Mouse (Mus musculus): ENCODE measurements around the gene Gm28374.

Gene Gm28374

GRCm38 (mm10) chr19:6084478-6085248, 2.6 kb upstream of the Gm28374 start, which contains the start of the genes Zfpl1 and Cdca5:
Gene Zfpl1, minus strand, starts transcription at chr19:6084956.
Gene Cdca5, plus strand, starts transcription at chr19:6084983.
- peak; percentile 96 for DNase-seq

GRCm38 (mm10) chr19:6079983-6080480, 2.0 kb downstream of the Gm28374 start, which contains the start of gene Tmem262:
Gene Tmem262, plus strand, starts transcription at chr19:6080033.
- no peak for DNase-seq

DNA sequence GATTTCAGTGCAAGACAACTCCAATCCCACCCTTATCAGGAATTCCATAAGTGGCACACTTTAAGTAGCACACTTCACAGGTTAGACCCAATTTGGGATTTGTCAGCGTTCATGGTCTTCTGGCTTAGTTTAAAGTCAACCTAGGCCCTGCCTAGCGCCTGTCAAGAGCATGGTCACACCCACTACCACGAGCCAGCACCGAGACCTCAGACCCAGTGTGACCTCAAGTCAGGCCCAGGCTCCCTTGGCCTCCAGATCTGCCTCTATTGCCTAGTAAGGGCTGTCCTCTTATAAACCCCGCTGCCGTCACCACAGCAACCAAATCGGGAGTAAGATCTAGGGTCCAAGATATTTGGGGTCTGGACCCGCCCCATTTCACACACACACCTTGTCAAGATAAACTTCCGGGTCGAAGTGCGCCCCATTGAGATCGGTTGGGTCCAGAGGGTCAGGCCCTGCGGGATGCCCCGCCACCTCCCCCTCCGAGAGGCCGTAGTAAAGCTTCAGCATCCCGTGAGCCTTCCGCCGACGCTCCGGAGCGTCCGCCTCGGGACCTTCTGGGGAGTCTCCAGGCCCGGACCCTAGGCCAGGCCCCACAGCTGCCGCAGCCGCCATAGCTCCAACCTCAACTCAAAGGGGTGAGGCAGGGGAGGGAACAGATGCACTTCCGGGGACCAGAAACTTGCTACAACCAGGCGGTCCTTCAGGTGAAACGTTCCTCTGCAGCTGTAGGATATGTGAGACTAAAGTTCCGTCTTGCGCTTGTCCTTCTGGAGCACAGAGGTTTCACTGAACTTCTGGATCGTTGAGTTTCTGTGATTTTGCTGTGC, 5.3 kb downstream of the Gm28374 start, which contains the start of gene Vps51:
Vps51 (minus strand) TSS at position 668 of the 830 bp plus-strand sequence.
- peak; percentile 80 for DNase-seq

GRCm38 (mm10) chr19:6073889-6074288, 8.2 kb downstream of the Gm28374 start:
- DNase-seq = no peak

DNA sequence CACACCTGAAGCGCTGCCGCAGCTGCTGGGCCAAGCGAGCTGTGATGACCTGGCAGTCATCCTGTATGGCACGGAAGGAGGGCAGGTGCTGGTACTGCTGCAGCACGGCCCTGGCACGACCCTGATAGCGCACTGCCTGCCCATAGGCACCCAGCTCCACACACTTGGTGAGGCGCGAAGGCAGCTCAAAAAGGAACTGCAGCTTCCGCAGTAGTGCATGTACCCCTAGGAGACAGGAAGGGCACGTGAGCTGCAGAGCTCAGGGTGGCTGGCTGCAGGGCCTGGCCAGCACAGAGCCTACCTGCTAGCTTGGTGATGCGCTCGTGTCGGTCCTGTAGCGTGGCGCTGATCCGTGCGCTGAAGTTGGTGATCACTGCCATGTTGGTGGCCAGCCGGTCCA, 10.8 kb downstream of the Gm28374 start:
- DNase-seq = no peak

DNA sequence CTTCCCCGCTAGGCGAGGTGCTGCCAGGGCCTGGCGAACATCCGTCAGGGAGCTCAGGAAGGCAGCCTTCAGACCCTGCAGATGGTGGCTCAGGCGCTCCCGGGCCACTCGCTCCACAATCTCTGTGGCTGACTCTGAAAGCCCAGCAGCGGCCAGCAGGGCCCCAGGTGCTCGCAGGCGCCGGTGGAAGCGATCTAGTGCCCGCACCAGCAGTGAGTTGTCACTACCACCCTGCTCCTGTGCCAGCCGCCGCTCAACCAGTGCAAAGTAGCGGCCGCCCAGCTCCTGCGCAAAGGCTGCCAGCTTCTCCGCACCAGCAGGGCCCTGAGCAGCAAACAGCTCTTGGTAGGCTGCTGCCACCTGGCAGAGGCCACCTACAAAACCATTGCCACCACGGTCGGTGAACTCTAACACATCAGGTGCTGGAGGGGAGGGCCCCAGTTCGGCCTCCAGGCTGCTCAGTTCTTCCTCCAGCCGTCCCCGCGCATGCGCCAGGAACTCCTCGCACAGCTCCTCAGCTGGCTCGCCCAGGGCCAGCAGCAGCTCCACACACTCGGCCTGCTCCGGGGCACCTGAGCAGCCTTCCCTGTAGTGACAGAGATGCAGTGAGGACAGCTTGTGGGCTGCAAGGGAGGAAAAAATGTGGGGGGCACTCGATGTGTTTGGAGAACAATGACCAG, 11.3 kb downstream of the Gm28374 start:
- no peak for DNase-seq

GRCm38 (mm10) chr19:6069851-6070250, 12.2 kb downstream of the Gm28374 start:
- no peak for DNase-seq

GRCm38 (mm10) chr19:6068951-6069350, 13.1 kb downstream of the Gm28374 start:
- DNase-seq = no peak

DNA sequence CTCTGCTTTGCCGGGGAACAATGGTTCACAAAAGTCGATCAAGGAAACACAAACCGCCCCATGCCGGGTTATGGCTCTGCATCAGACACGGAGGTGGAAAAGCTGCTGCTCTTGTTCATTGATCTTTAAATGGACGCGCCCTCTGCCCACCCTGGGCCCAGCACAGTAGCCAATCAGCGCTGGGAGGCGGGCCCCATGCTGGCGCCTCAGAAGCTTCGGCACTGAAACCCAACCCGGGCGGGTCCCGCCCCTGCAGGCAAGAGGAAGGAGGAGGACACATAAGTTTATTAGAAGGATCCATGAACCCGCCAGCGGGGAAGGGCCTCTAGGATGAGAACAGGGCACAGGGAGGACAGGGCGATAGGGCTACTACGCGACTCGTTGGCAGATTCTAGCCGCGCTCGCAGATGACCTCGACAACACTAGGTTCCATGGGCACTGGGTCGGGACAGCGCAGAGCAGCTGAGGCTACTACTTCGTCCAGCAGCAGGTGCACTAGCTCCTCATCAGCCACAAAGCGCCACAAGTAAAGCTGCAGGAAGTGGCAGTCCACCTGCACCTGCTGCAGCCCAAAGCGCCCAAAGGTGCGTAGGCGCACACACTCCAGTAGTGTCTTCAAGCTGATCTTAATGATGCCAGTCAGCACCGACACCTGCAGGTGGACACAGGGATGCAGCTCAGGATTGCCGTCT, 14.2 kb downstream of the Gm28374 start, which contains the start of gene Tm7sf2:
Tm7sf2 (minus strand) TSS at position 650 of the 692 bp plus-strand sequence.
- peak; percentile 94 for DNase-seq

DNA sequence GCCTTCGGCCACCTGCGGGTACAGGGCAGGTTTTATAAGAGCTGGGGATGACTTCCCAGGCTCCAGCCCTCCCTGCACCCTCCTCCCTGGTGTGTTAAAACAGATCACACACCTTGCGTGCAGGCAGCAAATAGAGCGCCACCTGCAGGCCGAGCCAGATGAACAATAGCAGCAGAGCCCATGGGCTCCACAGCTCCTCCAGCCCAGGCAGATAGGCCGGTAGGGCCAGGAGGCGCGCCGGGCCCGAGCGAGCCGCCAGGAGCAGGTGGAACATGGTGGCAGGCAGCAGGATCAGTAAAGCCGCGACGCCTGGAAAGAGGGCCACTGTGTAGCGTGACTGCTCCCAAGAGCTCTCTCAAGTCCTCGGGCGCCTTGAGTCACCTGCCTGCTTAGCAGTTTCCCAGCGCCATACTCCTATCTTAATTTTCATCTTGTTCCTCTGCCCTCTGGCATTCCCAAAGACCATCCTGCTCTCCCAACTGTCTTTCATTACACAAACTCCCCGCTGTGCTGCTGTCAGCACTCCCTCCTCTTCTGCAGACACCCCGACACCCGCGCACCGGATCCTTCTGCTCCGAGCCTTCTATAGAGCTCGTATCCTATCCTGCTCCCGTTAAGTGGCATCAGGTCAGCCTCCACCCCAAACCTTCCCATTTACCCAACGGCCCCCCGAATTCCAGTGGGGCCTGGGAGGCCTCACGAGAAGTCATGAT, 14.9 kb downstream of the Gm28374 start:
- DNase-seq = peak; percentile 91

DNA sequence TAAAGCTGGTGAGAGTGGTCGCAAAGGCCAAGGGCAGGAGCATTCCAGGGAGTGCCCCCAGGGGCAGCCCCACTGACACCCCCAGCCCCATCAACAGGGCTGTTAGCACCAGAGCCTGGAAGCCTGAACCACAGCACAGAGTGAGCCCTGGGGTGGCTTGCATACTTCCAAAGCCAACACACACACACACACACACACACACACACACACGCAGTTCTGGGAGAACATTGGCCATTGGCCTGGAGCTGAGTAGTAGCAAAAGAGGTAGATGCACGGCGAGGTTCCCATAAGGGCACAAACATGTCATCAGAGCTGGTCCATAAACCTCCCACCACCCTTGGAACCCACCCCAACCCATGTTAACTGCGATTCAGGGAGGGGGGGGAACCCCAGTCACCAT, 15.5 kb downstream of the Gm28374 start:
- DNase-seq = no peak

DNA sequence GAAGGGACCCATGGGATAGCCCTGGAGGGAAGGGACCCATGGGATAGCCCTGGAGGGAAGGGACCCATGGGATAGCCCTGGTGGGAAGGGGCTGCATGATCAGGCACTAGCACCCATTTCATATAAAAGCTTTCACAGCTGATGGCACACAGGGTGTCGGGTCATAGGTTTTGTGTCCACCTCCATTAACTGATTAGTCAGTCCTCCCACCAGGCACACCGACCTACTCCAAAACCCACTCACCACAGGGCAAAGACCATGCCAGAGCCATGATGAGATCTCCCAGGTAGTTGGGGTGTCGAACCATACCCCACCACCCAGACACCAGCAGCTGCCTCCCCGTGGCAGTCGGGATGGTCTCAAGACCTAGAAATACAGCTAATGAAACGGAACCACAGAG, 19.0 kb downstream of the Gm28374 start:
- DNase-seq = no peak

DNA sequence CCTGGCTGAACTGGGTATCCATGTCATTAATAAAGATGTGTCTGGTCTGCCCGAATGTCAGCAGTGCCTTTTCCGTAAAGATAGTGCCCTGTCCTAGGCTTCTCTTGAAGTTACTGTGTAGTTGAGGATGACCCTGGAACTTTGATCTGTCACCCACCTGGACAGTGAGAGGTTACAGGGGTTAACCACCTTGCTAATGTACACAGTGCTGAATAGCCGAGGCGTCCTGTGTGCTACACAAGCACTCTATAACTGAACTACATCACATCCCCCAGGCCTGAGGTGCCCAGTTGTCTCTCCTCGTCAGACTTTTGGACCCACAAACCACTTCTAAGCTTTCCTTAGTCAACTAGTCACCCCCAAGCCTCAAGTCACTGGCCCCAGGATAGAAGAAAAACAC, 19.6 kb downstream of the Gm28374 start:
- no peak for DNase-seq

DNA sequence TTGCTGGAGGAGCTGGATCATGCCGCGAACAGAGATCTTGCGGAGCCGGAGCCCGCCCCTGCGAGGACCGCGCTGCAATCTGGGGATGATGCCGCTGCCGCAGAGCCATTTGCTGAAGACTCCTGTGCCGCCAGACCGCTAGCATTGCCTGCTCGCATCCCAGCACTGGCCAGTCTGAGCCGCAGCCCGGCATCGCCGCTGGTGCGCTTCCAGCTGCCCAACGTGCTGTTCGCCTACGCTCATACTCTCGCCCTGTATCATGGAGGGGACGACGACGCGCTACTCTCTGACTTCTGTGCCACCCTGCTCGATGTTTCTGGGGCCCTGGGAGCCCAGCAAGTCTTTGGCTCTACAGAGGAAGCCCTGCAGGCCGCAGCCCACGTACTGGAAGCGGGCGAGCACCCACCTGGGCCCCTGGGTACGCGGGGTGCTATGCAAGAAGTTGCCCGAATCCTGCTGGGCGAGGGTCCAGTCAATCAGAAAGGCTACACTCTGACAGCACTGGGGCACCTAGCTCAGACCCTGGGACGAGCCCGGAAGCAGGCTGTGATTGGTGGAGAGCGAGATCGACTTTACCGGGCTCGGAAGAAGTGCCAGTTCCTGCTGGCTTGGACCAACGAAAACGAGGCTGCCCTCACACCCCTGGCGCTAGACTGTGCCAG, 20.3 kb downstream of the Gm28374 start:
- DNase-seq = peak; percentile 69

DNA sequence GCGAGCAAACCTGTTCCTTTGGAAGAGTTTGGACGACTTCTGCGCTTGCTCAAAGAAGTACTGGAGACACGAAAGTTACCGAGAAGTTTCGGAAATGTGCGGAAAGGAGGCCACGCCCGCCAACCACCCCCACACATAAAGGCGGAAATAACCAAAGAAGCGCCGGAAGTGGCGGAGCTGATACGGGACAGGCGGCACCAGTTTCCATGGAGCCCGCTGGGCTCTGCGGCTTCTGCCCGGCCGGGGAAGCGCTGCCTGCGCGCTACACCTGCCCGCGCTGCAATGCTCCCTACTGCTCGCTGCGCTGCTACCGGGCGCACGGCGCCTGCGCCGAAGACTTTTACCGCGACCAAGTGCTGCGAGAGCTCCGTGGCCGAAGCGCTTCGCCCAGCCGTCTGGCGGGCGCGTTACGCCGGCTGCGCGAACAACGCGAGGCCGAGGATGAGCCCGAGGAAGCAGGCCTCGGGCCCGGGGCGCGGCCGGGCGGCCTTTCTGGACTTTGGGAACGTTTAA, 21.0 kb downstream of the Gm28374 start, which contains the start of gene Znhit2:
Znhit2 (plus strand) TSS at position 172 of the 513 bp plus-strand sequence.
- peak; percentile 93 for DNase-seq

DNA sequence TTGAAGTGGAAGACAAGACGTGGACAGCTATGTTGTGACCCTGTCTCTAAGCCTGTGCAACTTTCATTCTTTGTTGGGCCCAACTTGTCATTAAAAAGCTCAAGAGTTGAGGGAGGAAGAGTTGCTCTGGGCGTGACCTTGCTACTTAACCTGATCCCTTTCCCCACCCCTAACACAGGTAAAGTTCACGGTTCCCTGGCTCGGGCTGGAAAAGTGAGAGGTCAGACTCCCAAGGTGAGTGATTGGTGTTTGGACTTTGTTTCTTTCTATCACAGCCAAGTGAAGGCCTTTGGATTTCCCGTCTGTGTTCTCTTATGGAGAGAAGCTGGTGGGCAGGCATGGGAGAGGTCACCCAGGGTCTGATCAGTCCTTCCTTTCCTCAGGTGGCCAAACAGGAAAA, 23.1 kb downstream of the Gm28374 start:
- DNase-seq = no peak

GRCm38 (mm10) chr19:6058513-6058912, 23.5 kb downstream of the Gm28374 start:
- no peak for DNase-seq

GRCm38 (mm10) chr19:6057313-6058096, 24.6 kb downstream of the Gm28374 start, which contains the start of the genes Mrpl49 and Fau:
Gene Mrpl49, minus strand, starts transcription at chr19:6057785.
Gene Fau, plus strand, starts transcription at chr19:6057844.
- peak; percentile 99 for DNase-seq

DNA sequence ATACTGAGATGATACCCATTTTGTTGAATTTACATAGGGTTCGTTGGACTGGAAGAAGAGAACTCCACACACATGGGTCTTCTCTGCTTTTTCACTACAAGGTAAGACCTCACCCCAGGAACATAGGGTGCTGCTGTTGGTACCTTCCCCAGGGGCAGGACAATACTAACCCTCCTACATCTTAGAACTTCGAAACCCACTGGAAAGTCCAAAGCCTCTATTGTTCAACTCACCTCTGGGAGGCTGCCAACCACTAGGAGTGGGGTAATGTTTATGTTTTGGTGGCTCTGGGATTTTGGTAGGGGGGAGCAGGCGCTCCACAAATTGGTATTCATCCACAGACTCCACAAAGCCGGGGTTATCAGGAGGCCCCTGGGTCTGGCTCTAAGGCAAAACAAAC, 25.4 kb downstream of the Gm28374 start:
- DNase-seq = no peak

DNA sequence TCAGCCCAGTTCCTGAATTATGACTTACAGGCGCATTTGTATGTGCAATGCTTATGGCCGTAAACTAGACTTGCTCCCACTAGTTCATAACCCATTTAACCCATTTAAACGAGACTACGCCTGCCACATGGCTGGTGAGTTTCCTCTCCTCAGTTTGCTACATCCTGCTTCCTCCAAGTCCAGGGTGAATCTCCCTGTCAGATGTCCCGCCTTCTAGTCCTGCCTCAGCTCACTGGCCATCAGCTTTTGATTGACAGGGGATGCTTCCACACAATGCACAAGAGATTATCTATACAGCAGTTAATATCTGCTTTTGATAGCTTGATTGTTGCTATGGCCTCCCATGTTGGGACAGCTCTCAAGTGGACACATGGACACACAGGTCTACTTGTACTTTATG, 27.8 kb downstream of the Gm28374 start:
- no peak for DNase-seq
